Mouse (Mus musculus) C2C12 (cell line): ENCODE data around the gene Ifi35. TPM values are rescaled to one million over a fixed set of nuclear protein-coding genes. Genes with fewer than 3 reads are reported as not detected.
"Not testable (repeated sequence)": the region's sequence is repeated elsewhere in the genome, so short reads cannot be mapped to it uniquely, and the experiment has no call there.

Experiments
- H3K27me3 ChIP-seq: one replicate; pipeline ENCODE4 v1.6.1; 2011; ENCODE audit not compliant: control insufficient read depth, insufficient read depth, insufficient read length
- H3K36me3 ChIP-seq: one replicate; pipeline ENCODE4 v1.6.1; 2011; ENCODE audit not compliant: control insufficient read depth, insufficient read depth
- H3K4me3 ChIP-seq: one replicate; pipeline ENCODE4 v1.5.1; 2011; ENCODE audit warnings: mild to moderate bottlenecking, control low read depth; ENCODE audit not compliant: poor library complexity, insufficient read depth, severe bottlenecking
- H3K79me2 ChIP-seq: one replicate; pipeline ENCODE4 v1.6.1; 2011; ENCODE audit not compliant: control insufficient read depth, insufficient read depth
- H3K79me3 ChIP-seq: one replicate; pipeline ENCODE4 v1.6.1; 2011; ENCODE audit warnings: low read depth, control low read depth
- H3ac ChIP-seq: one replicate; pipeline ENCODE3; 2011; ENCODE audit warnings: low read depth; ENCODE audit not compliant: control insufficient read depth, insufficient read length
- CEBPB ChIP-seq: IDR thresholded peaks from one replicate; pipeline ENCODE4 v1.6.1; 2011; ENCODE audit warnings: low read depth, mild to moderate bottlenecking, control low read depth, moderate library complexity
- CTCF ChIP-seq: IDR thresholded peaks from one replicate; pipeline ENCODE4 v1.5.1; 2011; ENCODE audit not compliant: control insufficient read depth, insufficient read depth, insufficient read length
- FOSL1 ChIP-seq: IDR thresholded peaks from one replicate; pipeline ENCODE4 v1.8.0; 2011; ENCODE audit warnings: mild to moderate bottlenecking, low read length; ENCODE audit not compliant: poor library complexity, insufficient read depth, severe bottlenecking
- MAX ChIP-seq: IDR thresholded peaks from one replicate; pipeline ENCODE4 v1.6.1; 2011; ENCODE audit warnings: mild to moderate bottlenecking, control low read depth
- MYOD1 ChIP-seq: IDR thresholded peaks from one replicate; pipeline ENCODE4 v1.6.1; 2011; ENCODE audit warnings: low read depth; ENCODE audit not compliant: control insufficient read depth, insufficient read length
- MYOG ChIP-seq: IDR thresholded peaks from one replicate; pipeline ENCODE4 v1.6.1; 2011; ENCODE audit not compliant: control insufficient read depth, insufficient read length; ENCODE audit errors: extremely low read depth
- USF1 ChIP-seq: IDR thresholded peaks from one replicate; pipeline ENCODE4 v1.6.1; 2011; ENCODE audit warnings: low read depth, mild to moderate bottlenecking, control low read depth, moderate library complexity
- polyA plus RNA-seq: library from polyadenylated mRNA; unstranded; fragments of >200 nt; fragmentation: generic; extraction: Trizol; gene quantifications from one replicate; pipeline ENCODE4 v1.2.1, GENCODE M21; 2012; ENCODE audit warnings: missing spikeins

The Ifi35 gene
- polyA plus RNA-seq, 1 experiment: 23.4 TPM

DNA sequence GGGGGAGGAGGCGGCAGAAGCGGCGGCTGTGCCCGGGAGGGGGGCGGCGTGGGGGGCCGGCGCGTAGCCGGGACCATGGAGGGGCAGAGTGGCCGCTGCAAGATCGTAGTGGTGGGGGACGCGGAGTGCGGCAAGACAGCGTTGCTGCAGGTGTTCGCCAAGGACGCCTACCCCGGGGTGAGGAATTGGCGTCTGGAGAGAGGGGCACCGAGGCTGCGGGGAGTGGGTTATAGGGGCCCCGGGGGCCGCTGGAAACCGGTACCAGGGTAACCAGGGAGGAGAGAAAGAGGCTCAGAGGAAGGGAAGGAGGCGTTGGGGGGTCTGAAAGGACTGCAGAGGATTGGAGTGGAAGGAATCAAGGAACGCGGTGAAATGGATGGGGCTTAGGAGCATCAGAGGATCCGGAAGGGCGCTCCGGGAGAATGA is 20.1 kb downstream of the Ifi35 start:
- peaks cover 6% of the 10 kb centered on the region for H3K79me3 ChIP-seq
- H3K27me3 ChIP-seq: no peaks in the 10 kb centered on the region
- H3K79me2 ChIP-seq: peaks cover 21% of the 10 kb centered on the region
- peak overlapping the region; percentile 56 for H3ac ChIP-seq
- no peak for TF ChIP-seq MAX
- TF ChIP-seq USF1: no peak
- no peak for TF ChIP-seq CEBPB
- no peak for TF ChIP-seq FOSL1
- no peaks in the 10 kb centered on the region for H3K36me3 ChIP-seq
- H3K4me3 ChIP-seq: peak overlapping the region; percentile 36

DNA sequence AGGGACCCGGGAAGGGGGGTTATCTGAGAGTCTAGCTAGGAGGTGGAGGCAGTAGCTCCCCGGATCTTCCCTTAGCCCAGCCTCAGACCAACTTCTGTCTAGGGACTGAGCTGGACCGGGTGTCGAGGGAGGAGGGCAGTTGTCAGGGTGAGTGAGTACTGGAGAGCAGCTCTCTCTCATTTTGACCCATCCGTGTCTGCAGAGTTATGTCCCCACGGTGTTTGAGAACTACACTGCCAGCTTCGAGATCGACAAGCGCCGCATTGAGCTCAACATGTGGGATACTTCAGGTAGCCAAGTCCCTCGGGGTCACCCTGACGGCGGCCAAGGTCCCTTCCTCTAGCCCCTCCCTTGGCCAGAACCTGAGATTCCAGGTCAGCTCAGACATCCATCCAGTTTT is 20.5 kb downstream of the Ifi35 start:
- Histone ChIP-seq H3K4me3 (no peak overlapping the region), H3K36me3 (no peaks in the 10 kb centered on the region), H3K27me3 (no peaks in the 10 kb centered on the region), H3K79me2 (peaks cover 16% of the 10 kb centered on the region), H3K79me3 (peaks cover 6% of the 10 kb centered on the region), H3ac (no peak overlapping the region)
- TF ChIP-seq CEBPB: no peak
- TF ChIP-seq MAX: no peak
- no peak for TF ChIP-seq CTCF
- no peak for TF ChIP-seq FOSL1

- Histone ChIP-seq H3K27me3 (no peaks in the 10 kb centered on the region), H3K4me3 (no peak overlapping the region), H3K36me3 (no peaks in the 10 kb centered on the region), H3K79me2 (peaks cover 12% of the 10 kb centered on the region), H3ac (no peak overlapping the region), H3K79me3 (peaks cover 4% of the 10 kb centered on the region)
- TF ChIP-seq CTCF (no peak), MYOG (no peak), FOSL1 (no peak), MYOD1 (no peak), MAX (no peak)
These were observed 20.9 kb downstream of the Ifi35 start for GRCm38 (mm10) chr11:101469155-101469554.

DNA sequence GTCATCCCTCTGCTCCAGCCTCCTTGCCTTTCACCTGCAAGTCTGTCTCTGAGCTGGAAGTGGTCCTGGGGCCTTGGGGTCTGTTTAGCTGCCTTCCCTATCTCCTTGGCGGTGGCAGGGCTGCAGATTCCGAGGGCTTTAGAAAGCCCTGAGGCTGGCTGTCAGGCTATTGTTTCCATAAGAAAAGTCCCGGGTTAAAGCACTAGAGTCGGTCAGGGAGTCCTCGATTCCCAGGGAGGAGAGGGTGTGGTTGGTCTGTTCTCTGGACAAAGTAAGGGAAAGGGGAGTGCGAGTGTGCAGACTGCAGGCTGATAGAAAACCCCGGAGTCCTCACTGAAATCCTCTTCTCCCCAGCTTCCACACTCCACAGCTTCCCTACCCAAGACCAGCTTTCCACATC is 22.0 kb downstream of the Ifi35 start:
- H3K4me3 ChIP-seq: no peak overlapping the region
- H3K79me3 ChIP-seq: no peaks in the 10 kb centered on the region
- no peak overlapping the region for H3ac ChIP-seq
- H3K27me3 ChIP-seq: no peaks in the 10 kb centered on the region
- no peaks in the 10 kb centered on the region for H3K36me3 ChIP-seq
- TF ChIP-seq CTCF (no peak), MAX (no peak), CEBPB (no peak), MYOD1 (no peak), FOSL1 (no peak), MYOG (no peak), USF1 (no peak)
- peaks cover 1% of the 10 kb centered on the region for H3K79me2 ChIP-seq

DNA sequence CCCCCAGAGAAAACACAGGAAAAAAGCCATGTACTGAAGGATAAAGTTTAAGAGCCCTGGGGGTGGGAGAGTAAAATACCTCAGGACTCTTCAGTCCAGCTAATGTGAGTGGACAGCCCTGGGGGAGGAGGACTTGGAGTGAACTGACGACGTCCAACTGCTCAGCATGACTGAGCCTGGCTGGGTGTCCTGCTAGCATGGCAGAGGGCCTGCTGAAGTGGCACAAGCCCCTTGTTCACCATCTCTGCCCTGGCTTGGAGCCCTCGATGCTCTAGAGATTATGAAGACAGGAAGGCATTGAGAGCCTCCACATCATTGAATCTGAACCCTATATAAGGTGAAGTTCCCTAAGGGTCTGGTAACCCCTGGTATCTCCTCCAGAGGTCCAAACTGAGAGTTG is 23.7 kb downstream of the Ifi35 start:
- Histone ChIP-seq H3ac (no peak overlapping the region), H3K27me3 (no peaks in the 10 kb centered on the region)

DNA sequence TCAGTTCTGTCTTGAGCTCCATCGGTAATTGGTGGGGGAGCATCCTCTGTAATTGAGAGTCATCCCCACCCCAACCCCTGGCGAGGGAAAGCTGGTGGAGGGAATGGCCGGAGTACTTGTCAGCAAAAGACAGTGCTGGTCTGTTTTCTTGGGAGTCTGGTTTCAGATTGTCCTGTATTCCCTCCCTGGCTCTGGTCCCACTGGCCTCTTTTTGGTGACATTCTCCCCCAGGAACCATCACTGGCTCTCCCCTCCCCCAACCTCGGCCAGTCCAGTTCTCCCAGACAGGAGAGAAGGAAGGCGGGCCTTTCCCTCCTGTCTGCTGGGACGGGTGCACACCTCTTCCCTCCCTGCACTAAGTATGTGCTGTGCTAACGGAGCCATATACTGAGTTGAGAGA is 24.1 kb downstream of the Ifi35 start:
- Histone ChIP-seq H3K79me3 (no peaks in the 10 kb centered on the region), H3K79me2 (no peaks in the 10 kb centered on the region), H3K27me3 (no peaks in the 10 kb centered on the region), H3ac (no peak overlapping the region), H3K4me3 (no peak overlapping the region), H3K36me3 (no peaks in the 10 kb centered on the region)
- TF ChIP-seq MAX (no peak), MYOG (no peak), MYOD1 (no peak), USF1 (no peak), CEBPB (no peak), FOSL1 (no peak), CTCF (no peak)

More for the DNA sequence above, 23.7 kb downstream of the Ifi35 start:
- TF ChIP-seq MYOD1: no peak
- no peak for TF ChIP-seq FOSL1
- TF ChIP-seq MYOG: no peak
- TF ChIP-seq CTCF: no peak
- no peak for TF ChIP-seq CEBPB
- TF ChIP-seq USF1: no peak
- Histone ChIP-seq H3K4me3 (no peak overlapping the region), H3K79me3 (no peaks in the 10 kb centered on the region), H3K36me3 (no peaks in the 10 kb centered on the region), H3K79me2 (no peaks in the 10 kb centered on the region)

GRCm38 (mm10) chr11:101473686-101474085 is 25.5 kb downstream of the Ifi35 start:
- not testable (repeated sequence) for H3K27me3 ChIP-seq, H3K36me3 ChIP-seq, H3K79me3 ChIP-seq, H3ac ChIP-seq, H3K79me2 ChIP-seq, H3K4me3 ChIP-seq
